Mouse (Mus musculus): ENCODE results near the gene Mael. TPM values are rescaled to one million over a fixed set of nuclear protein-coding genes. Genes with fewer than 3 reads are reported as not detected.

Mael gene
- polyA plus RNA-seq, 1 experiment from 2014 or later, result 0.16 TPM

- H3K9ac ChIP-seq (ENCODE audit: low read depth, low read length), result no peak overlapping the region
- H3K4me1 ChIP-seq (ENCODE audit: control insufficient read depth, insufficient read depth, low read length), result peaks cover 7% of the 10 kb centered on the region; the same call in 1 of the 2 replicates
- H3K4me3 ChIP-seq (ENCODE audit: low read depth, low read length), result no peak overlapping the region
- 45% methylated on average over 9 of the region's 9 CpGs for WGBS (ENCODE audit: insufficient replicate concordance)
- no peak overlapping the region for H3K4me2 ChIP-seq
- no peak for ATAC-seq (replicated peaks; ENCODE audit: insufficient number of reproducible peaks, low FRiP score, low TSS enrichment)
- no peaks in the 10 kb centered on the region for H3K36me3 ChIP-seq (ENCODE audit: control insufficient read depth, insufficient read depth, low read length)
- H3K27ac ChIP-seq (ENCODE audit: low read depth, low read length), result no peak overlapping the region
- no peaks in the 10 kb centered on the region for H3K27me3 ChIP-seq (ENCODE audit: control insufficient read depth, insufficient read depth, low read length)
- H3K9me3 ChIP-seq (replicated peaks; ENCODE audit: control insufficient read depth, low read length), result no peaks in the 10 kb centered on the region
Measured at GRCm38 (mm10) chr1:166279580-166280206, 41.1 kb upstream of the Mael start.

- Histone ChIP-seq H3K9ac (ENCODE audit: low read depth, low read length) (no peak overlapping the region), H3K27me3 (ENCODE audit: control insufficient read depth, insufficient read depth, low read length) (no peaks in the 10 kb centered on the region), H3K4me3 (ENCODE audit: low read depth, low read length) (no peak overlapping the region), H3K9me3 (replicated peaks; ENCODE audit: control insufficient read depth, low read length) (no peaks in the 10 kb centered on the region), H3K27ac (ENCODE audit: low read depth, low read length) (no peak overlapping the region), H3K36me3 (ENCODE audit: control insufficient read depth, insufficient read depth, low read length) (no peaks in the 10 kb centered on the region), H3K4me2 (no peak overlapping the region), H3K4me1 (ENCODE audit: control insufficient read depth, insufficient read depth, low read length) (peaks cover 7% of the 10 kb centered on the region; the same call in 1 of the 2 replicates)
- ATAC-seq (replicated peaks; ENCODE audit: insufficient number of reproducible peaks, low FRiP score, low TSS enrichment), result no peak
- WGBS (ENCODE audit: insufficient replicate concordance), result 48% methylated on average over 2 of the region's 2 CpGs
Measured at GRCm38 (mm10) chr1:166278786-166279185, 40.2 kb upstream of the Mael start.

- no peak for ATAC-seq (replicated peaks; ENCODE audit: insufficient number of reproducible peaks, low FRiP score, low TSS enrichment)
- Histone ChIP-seq H3K4me2 (no peak overlapping the region), H3K27ac (ENCODE audit: low read depth, low read length) (no peak overlapping the region), H3K9ac (ENCODE audit: low read depth, low read length) (no peak overlapping the region), H3K4me1 (ENCODE audit: control insufficient read depth, insufficient read depth, low read length) (peaks cover 3% of the 10 kb centered on the region; the same call in 1 of the 2 replicates), H3K9me3 (replicated peaks; ENCODE audit: control insufficient read depth, low read length) (no peaks in the 10 kb centered on the region), H3K36me3 (ENCODE audit: control insufficient read depth, insufficient read depth, low read length) (no peaks in the 10 kb centered on the region), H3K4me3 (ENCODE audit: low read depth, low read length) (no peak overlapping the region), H3K27me3 (ENCODE audit: control insufficient read depth, insufficient read depth, low read length) (no peaks in the 10 kb centered on the region)
- 82% methylated on average over 5 of the region's 5 CpGs for WGBS (ENCODE audit: insufficient replicate concordance)
Measured at GRCm38 (mm10) chr1:166268218-166268617, 29.7 kb upstream of the Mael start.

- no peaks in the 10 kb centered on the region for H3K27me3 ChIP-seq (ENCODE audit: control insufficient read depth, insufficient read depth, low read length)
- H3K36me3 ChIP-seq (ENCODE audit: control insufficient read depth, insufficient read depth, low read length), result no peaks in the 10 kb centered on the region
- 86% methylated on average over 9 of the region's 9 CpGs for WGBS (ENCODE audit: insufficient replicate concordance)
- H3K9me3 ChIP-seq (replicated peaks; ENCODE audit: control insufficient read depth, low read length), result no peaks in the 10 kb centered on the region
- no peak for ATAC-seq (replicated peaks; ENCODE audit: insufficient number of reproducible peaks, low FRiP score, low TSS enrichment)
- no peak overlapping the region for H3K9ac ChIP-seq (ENCODE audit: low read depth, low read length)
- H3K4me3 ChIP-seq (ENCODE audit: low read depth, low read length), result no peak overlapping the region
- no peak overlapping the region for H3K27ac ChIP-seq (ENCODE audit: low read depth, low read length)
- no peak overlapping the region for H3K4me2 ChIP-seq
- no peaks in the 10 kb centered on the region; the same call in 1 of the 2 replicates for H3K4me1 ChIP-seq (ENCODE audit: control insufficient read depth, insufficient read depth, low read length)
Measured at GRCm38 (mm10) chr1:166266918-166267317, 28.4 kb upstream of the Mael start.

- 83% methylated on average over 7 of the region's 7 CpGs for WGBS (ENCODE audit: insufficient replicate concordance)
- H3K27ac ChIP-seq (ENCODE audit: low read depth, low read length), result no peak overlapping the region
- H3K27me3 ChIP-seq (ENCODE audit: control insufficient read depth, insufficient read depth, low read length), result no peaks in the 10 kb centered on the region
- no peaks in the 10 kb centered on the region for H3K4me1 ChIP-seq (ENCODE audit: control insufficient read depth, insufficient read depth, low read length)
- no peak overlapping the region for H3K4me3 ChIP-seq (ENCODE audit: low read depth, low read length)
- no peak overlapping the region for H3K4me2 ChIP-seq
- no peaks in the 10 kb centered on the region for H3K9me3 ChIP-seq (replicated peaks; ENCODE audit: control insufficient read depth, low read length)
- no peak overlapping the region for H3K9ac ChIP-seq (ENCODE audit: low read depth, low read length)
- H3K36me3 ChIP-seq (ENCODE audit: control insufficient read depth, insufficient read depth, low read length), result no peaks in the 10 kb centered on the region
- ATAC-seq (replicated peaks; ENCODE audit: insufficient number of reproducible peaks, low FRiP score, low TSS enrichment), result no peak
Measured at GRCm38 (mm10) chr1:166266001-166266705, 27.6 kb upstream of the Mael start.

- H3K27me3 ChIP-seq (ENCODE audit: control insufficient read depth, insufficient read depth, low read length), result peaks cover 24% of the 10 kb centered on the region
- WGBS (ENCODE audit: insufficient replicate concordance), result 75% methylated on average over 6 of the region's 6 CpGs
- H3K4me3 ChIP-seq (ENCODE audit: low read depth, low read length), result no peak overlapping the region
- H3K4me2 ChIP-seq, result no peak overlapping the region
- no peak overlapping the region for H3K27ac ChIP-seq (ENCODE audit: low read depth, low read length)
- no peak overlapping the region for H3K9ac ChIP-seq (ENCODE audit: low read depth, low read length)
- 0 out of 2 replicates have a peak, but pooled peaks cover 3% of the 10 kb centered on the region for H3K4me1 ChIP-seq (ENCODE audit: control insufficient read depth, insufficient read depth, low read length)
- no peak for ATAC-seq (replicated peaks; ENCODE audit: insufficient number of reproducible peaks, low FRiP score, low TSS enrichment)
- H3K9me3 ChIP-seq (replicated peaks; ENCODE audit: control insufficient read depth, low read length), result no peaks in the 10 kb centered on the region
- no peaks in the 10 kb centered on the region for H3K36me3 ChIP-seq (ENCODE audit: control insufficient read depth, insufficient read depth, low read length)
Measured at GRCm38 (mm10) chr1:166259526-166259925, 21.0 kb upstream of the Mael start.

GRCm38 (mm10) chr1:166256898-166257297 is 18.4 kb upstream of the Mael start:
- Histone ChIP-seq H3K36me3 (ENCODE audit: control insufficient read depth, insufficient read depth, low read length) (no peaks in the 10 kb centered on the region), H3K27ac (ENCODE audit: low read depth, low read length) (no peak overlapping the region), H3K4me2 (no peak overlapping the region), H3K9me3 (replicated peaks; ENCODE audit: control insufficient read depth, low read length) (no peaks in the 10 kb centered on the region), H3K9ac (ENCODE audit: low read depth, low read length) (no peak overlapping the region), H3K27me3 (ENCODE audit: control insufficient read depth, insufficient read depth, low read length) (peaks cover 42% of the 10 kb centered on the region), H3K4me1 (ENCODE audit: control insufficient read depth, insufficient read depth, low read length) (peaks cover 3% of the 10 kb centered on the region; the same call in 1 of the 2 replicates), H3K4me3 (ENCODE audit: low read depth, low read length) (no peak overlapping the region)
- no peak for ATAC-seq (replicated peaks; ENCODE audit: insufficient number of reproducible peaks, low FRiP score, low TSS enrichment)
- 63% methylated on average over 4 of the region's 4 CpGs for WGBS (ENCODE audit: insufficient replicate concordance)

GRCm38 (mm10) chr1:166256302-166256701 is 17.8 kb upstream of the Mael start:
- Histone ChIP-seq H3K4me3 (ENCODE audit: low read depth, low read length) (no peak overlapping the region), H3K27me3 (ENCODE audit: control insufficient read depth, insufficient read depth, low read length) (peaks cover 42% of the 10 kb centered on the region), H3K27ac (ENCODE audit: low read depth, low read length) (no peak overlapping the region), H3K4me1 (ENCODE audit: control insufficient read depth, insufficient read depth, low read length) (peaks cover 3% of the 10 kb centered on the region; the same call in 1 of the 2 replicates), H3K4me2 (0 out of 2 replicates have a peak overlapping the region, but pooled peaks have one; percentile 27), H3K9ac (ENCODE audit: low read depth, low read length) (no peak overlapping the region), H3K9me3 (replicated peaks; ENCODE audit: control insufficient read depth, low read length) (no peaks in the 10 kb centered on the region), H3K36me3 (ENCODE audit: control insufficient read depth, insufficient read depth, low read length) (no peaks in the 10 kb centered on the region)
- WGBS (ENCODE audit: insufficient replicate concordance), result 11% methylated on average over 6 of the region's 6 CpGs
- ATAC-seq (replicated peaks; ENCODE audit: insufficient number of reproducible peaks, low FRiP score, low TSS enrichment), result no peak
